Mouse (Mus musculus) cerebellum, adult 9-10 months (tissue): ENCODE data around the gene Fitm2.

Experiments used
- DNase-seq: peaks from one replicate; pipeline ENCODE4 v3.0.0; 2022

The Fitm2 gene

GRCm38 (mm10) chr2:163462801-163463200, 9.6 kb downstream of the Fitm2 start:
- peak; percentile 9 for DNase-seq

- DNase-seq, result peak; percentile 2
Measured at GRCm38 (mm10) chr2:163462386-163462785, 10.0 kb downstream of the Fitm2 start.

GRCm38 (mm10) chr2:163461307-163461706, 11.1 kb downstream of the Fitm2 start:
- peak; percentile 7 for DNase-seq

- DNase-seq, result peak; percentile 4
Measured at GRCm38 (mm10) chr2:163460622-163461021, 11.8 kb downstream of the Fitm2 start.

GRCm38 (mm10) chr2:163459380-163459779, 13.0 kb downstream of the Fitm2 start:
- DNase-seq, result no peak

- no peak for DNase-seq
Measured at GRCm38 (mm10) chr2:163458539-163459265, 13.7 kb downstream of the Fitm2 start.

GRCm38 (mm10) chr2:163453378-163453777, 19.1 kb downstream of the Fitm2 start:
- DNase-seq, result no peak

- DNase-seq, result no peak
Measured at GRCm38 (mm10) chr2:163452738-163453137, 19.7 kb downstream of the Fitm2 start.

GRCm38 (mm10) chr2:163450668-163451295, 21.6 kb downstream of the Fitm2 start:
- peak; percentile 59 for DNase-seq

GRCm38 (mm10) chr2:163449276-163449675, 23.2 kb downstream of the Fitm2 start:
- no peak for DNase-seq

GRCm38 (mm10) chr2:163447375-163447774, 25.1 kb downstream of the Fitm2 start:
- DNase-seq, result no peak

GRCm38 (mm10) chr2:163444017-163444416, 28.4 kb downstream of the Fitm2 start:
- DNase-seq, result no peak

- peak; percentile 90 for DNase-seq
Measured at GRCm38 (mm10) chr2:163443543-163443942, 28.9 kb downstream of the Fitm2 start.

GRCm38 (mm10) chr2:163439488-163439887, 32.9 kb downstream of the Fitm2 start:
- no peak for DNase-seq

- no peak for DNase-seq
Measured at GRCm38 (mm10) chr2:163438619-163439451, 33.6 kb downstream of the Fitm2 start.

- peak; percentile 86 for DNase-seq
Measured at GRCm38 (mm10) chr2:163438246-163438618, 34.2 kb downstream of the Fitm2 start, which contains the start of gene Gdap1l1. Gene Gdap1l1 (plus strand): TSS chr2:163438476.

GRCm38 (mm10) chr2:163437800-163438199, 34.6 kb downstream of the Fitm2 start:
- DNase-seq, result no peak

- peak; percentile 97 for DNase-seq
Measured at GRCm38 (mm10) chr2:163433971-163434370, 38.5 kb downstream of the Fitm2 start.

GRCm38 (mm10) chr2:163431289-163431688, 41.1 kb downstream of the Fitm2 start:
- DNase-seq, result no peak

- DNase-seq, result no peak
Measured at GRCm38 (mm10) chr2:163428346-163429011, 44.0 kb downstream of the Fitm2 start.

GRCm38 (mm10) chr2:163424597-163424996, 47.8 kb downstream of the Fitm2 start, which contains the start of gene Oser1:
Gene Oser1 (minus strand): TSS chr2:163424697.
- no peak for DNase-seq

GRCm38 (mm10) chr2:163422895-163423660, 49.4 kb downstream of the Fitm2 start:
- peak; percentile 17 for DNase-seq
